Mouse (Mus musculus): Measurements from ENCODE around the gene Gm33543. TPM values are rescaled to one million over a fixed set of nuclear protein-coding genes. Genes with fewer than 3 reads are reported as not detected.

Gm33543 gene
- polyA plus RNA-seq, 1 experiment = not detected

- Histone ChIP-seq H3K36me3 (ENCODE audit: control insufficient read depth, insufficient read depth) (no peaks in the 10 kb centered on the region), H3ac (ENCODE audit: control insufficient read depth, insufficient read length) (no peak overlapping the region), H3K79me2 (ENCODE audit: control insufficient read depth, insufficient read depth) (no peaks in the 10 kb centered on the region), H3K27me3 (ENCODE audit: control insufficient read depth, insufficient read depth, insufficient read length) (no peaks in the 10 kb centered on the region), H3K4me2 (ENCODE audit: low read depth) (no peak overlapping the region), H3K4me3 (no peak overlapping the region)
- TF ChIP-seq CEBPB (IDR thresholded peaks at IDR 0.05; ENCODE audit: insufficient read depth, poor library complexity, severe bottlenecking) = no peak
- TF ChIP-seq USF1 (IDR thresholded peaks at IDR 0.05; ENCODE audit: low read depth) = no peak
- no peak for TF ChIP-seq REST (IDR thresholded peaks at IDR 0.05; ENCODE audit: insufficient read depth, insufficient read length)
- TF ChIP-seq MAX (IDR thresholded peaks at IDR 0.05; ENCODE audit: low read depth) = no peak
- no peak for TF ChIP-seq POLR2A (IDR thresholded peaks at IDR 0.05; ENCODE audit: insufficient read length, low read depth)
- TF ChIP-seq TCF3 (IDR thresholded peaks at IDR 0.05; ENCODE audit: insufficient read length, low read depth) = no peak
- TF ChIP-seq POLR2AphosphoS2 (IDR thresholded peaks at IDR 0.05; ENCODE audit: insufficient read length, low read depth) = no peak
- TF ChIP-seq SRF (IDR thresholded peaks at IDR 0.05; ENCODE audit: control insufficient read depth, insufficient read length, low read depth) = no peak
- TF ChIP-seq MYOD1 (IDR thresholded peaks at IDR 0.05; ENCODE audit: control insufficient read depth in 1 of 3, insufficient read length in 2 of 3, low read depth in 2 of 3) = no peak
Measured at GRCm38 (mm10) chr10:95794706-95795105, 48.0 kb downstream of the Gm33543 start.

GRCm38 (mm10) chr10:95791427-95791804 lies 51.3 kb downstream of the Gm33543 start:
- TF ChIP-seq MAX (IDR thresholded peaks at IDR 0.05; ENCODE audit: low read depth) (no peak), TCF3 (IDR thresholded peaks at IDR 0.05; ENCODE audit: insufficient read length, low read depth) (no peak), POLR2A (IDR thresholded peaks at IDR 0.05; ENCODE audit: insufficient read length, low read depth) (no peak), SRF (IDR thresholded peaks at IDR 0.05; ENCODE audit: control insufficient read depth, insufficient read length, low read depth) (no peak), POLR2AphosphoS2 (IDR thresholded peaks at IDR 0.05; ENCODE audit: insufficient read length, low read depth) (no peak), REST (IDR thresholded peaks at IDR 0.05; ENCODE audit: insufficient read depth, insufficient read length) (no peak), MYOD1 (IDR thresholded peaks at IDR 0.05; ENCODE audit: control insufficient read depth in 1 of 3, insufficient read length in 2 of 3, low read depth in 2 of 3) (no peak), E2F4 (IDR thresholded peaks at IDR 0.05; ENCODE audit: insufficient read depth) (no peak), TCF12 (IDR thresholded peaks at IDR 0.05; ENCODE audit: insufficient read depth, poor library complexity, severe bottlenecking) (no peak), USF1 (IDR thresholded peaks at IDR 0.05; ENCODE audit: low read depth) (no peak), MYOG (IDR thresholded peaks at IDR 0.05; ENCODE audit: control insufficient read depth in 1 of 3, insufficient read depth in 1 of 3, insufficient read length in 2 of 3, low read depth in 2 of 3) (no peak), CEBPB (IDR thresholded peaks at IDR 0.05; ENCODE audit: insufficient read depth, poor library complexity, severe bottlenecking) (no peak)
- Histone ChIP-seq H3K27me3 (ENCODE audit: control insufficient read depth, insufficient read depth, insufficient read length) (no peaks in the 10 kb centered on the region), H3K36me3 (ENCODE audit: control insufficient read depth, insufficient read depth) (no peaks in the 10 kb centered on the region), H3K4me3 (no peak overlapping the region), H3K79me2 (ENCODE audit: control insufficient read depth, insufficient read depth) (no peaks in the 10 kb centered on the region), H3K4me2 (ENCODE audit: low read depth) (no peak overlapping the region), H3ac (ENCODE audit: control insufficient read depth, insufficient read length) (no peak overlapping the region)

GRCm38 (mm10) chr10:95790771-95791426 lies 51.8 kb downstream of the Gm33543 start:
- Histone ChIP-seq H3ac (ENCODE audit: control insufficient read depth, insufficient read length) (no peak overlapping the region), H3K79me2 (ENCODE audit: control insufficient read depth, insufficient read depth) (no peaks in the 10 kb centered on the region), H3K4me2 (ENCODE audit: low read depth) (no peak overlapping the region), H3K27me3 (ENCODE audit: control insufficient read depth, insufficient read depth, insufficient read length) (no peaks in the 10 kb centered on the region), H3K4me3 (no peak overlapping the region), H3K36me3 (ENCODE audit: control insufficient read depth, insufficient read depth) (no peaks in the 10 kb centered on the region)
- TF ChIP-seq MAX (IDR thresholded peaks at IDR 0.05; ENCODE audit: low read depth) (no peak), MYOG (IDR thresholded peaks at IDR 0.05; ENCODE audit: control insufficient read depth in 1 of 3, insufficient read depth in 1 of 3, insufficient read length in 2 of 3, low read depth in 2 of 3) (no peak), TCF3 (IDR thresholded peaks at IDR 0.05; ENCODE audit: insufficient read length, low read depth) (no peak), MYOD1 (IDR thresholded peaks at IDR 0.05; ENCODE audit: control insufficient read depth in 1 of 3, insufficient read length in 2 of 3, low read depth in 2 of 3) (no peak), CEBPB (IDR thresholded peaks at IDR 0.05; ENCODE audit: insufficient read depth, poor library complexity, severe bottlenecking) (no peak), SRF (IDR thresholded peaks at IDR 0.05; ENCODE audit: control insufficient read depth, insufficient read length, low read depth) (no peak), POLR2AphosphoS2 (IDR thresholded peaks at IDR 0.05; ENCODE audit: insufficient read length, low read depth) (no peak), USF1 (IDR thresholded peaks at IDR 0.05; ENCODE audit: low read depth) (no peak), E2F4 (IDR thresholded peaks at IDR 0.05; ENCODE audit: insufficient read depth) (no peak), TCF12 (IDR thresholded peaks at IDR 0.05; ENCODE audit: insufficient read depth, poor library complexity, severe bottlenecking) (no peak), REST (IDR thresholded peaks at IDR 0.05; ENCODE audit: insufficient read depth, insufficient read length) (no peak), POLR2A (IDR thresholded peaks at IDR 0.05; ENCODE audit: insufficient read length, low read depth) (no peak)

GRCm38 (mm10) chr10:95787176-95787575 lies 55.6 kb downstream of the Gm33543 start:
- Histone ChIP-seq H3ac (ENCODE audit: control insufficient read depth, insufficient read length) (no peak overlapping the region), H3K4me2 (ENCODE audit: low read depth) (no peak overlapping the region), H3K36me3 (ENCODE audit: control insufficient read depth, insufficient read depth) (no peaks in the 10 kb centered on the region), H3K4me3 (no peak overlapping the region), H3K27me3 (ENCODE audit: control insufficient read depth, insufficient read depth, insufficient read length) (no peaks in the 10 kb centered on the region), H3K79me2 (ENCODE audit: control insufficient read depth, insufficient read depth) (no peaks in the 10 kb centered on the region)
- no peak for TF ChIP-seq POLR2A (IDR thresholded peaks at IDR 0.05; ENCODE audit: insufficient read length, low read depth)
- no peak for TF ChIP-seq TCF3 (IDR thresholded peaks at IDR 0.05; ENCODE audit: insufficient read length, low read depth)
- TF ChIP-seq CEBPB (IDR thresholded peaks at IDR 0.05; ENCODE audit: insufficient read depth, poor library complexity, severe bottlenecking) = no peak
- no peak for TF ChIP-seq USF1 (IDR thresholded peaks at IDR 0.05; ENCODE audit: low read depth)
- TF ChIP-seq E2F4 (IDR thresholded peaks at IDR 0.05; ENCODE audit: insufficient read depth) = no peak
- no peak for TF ChIP-seq MAX (IDR thresholded peaks at IDR 0.05; ENCODE audit: low read depth)
- TF ChIP-seq MYOD1 (IDR thresholded peaks at IDR 0.05; ENCODE audit: control insufficient read depth in 1 of 3, insufficient read length in 2 of 3, low read depth in 2 of 3) = no peak
- no peak for TF ChIP-seq POLR2AphosphoS2 (IDR thresholded peaks at IDR 0.05; ENCODE audit: insufficient read length, low read depth)
- TF ChIP-seq REST (IDR thresholded peaks at IDR 0.05; ENCODE audit: insufficient read depth, insufficient read length) = no peak
- no peak for TF ChIP-seq MYOG (IDR thresholded peaks at IDR 0.05; ENCODE audit: control insufficient read depth in 1 of 3, insufficient read depth in 1 of 3, insufficient read length in 2 of 3, low read depth in 2 of 3)
- TF ChIP-seq SRF (IDR thresholded peaks at IDR 0.05; ENCODE audit: control insufficient read depth, insufficient read length, low read depth) = no peak
- TF ChIP-seq TCF12 (IDR thresholded peaks at IDR 0.05; ENCODE audit: insufficient read depth, poor library complexity, severe bottlenecking) = no peak

All from myocyte (in vitro differentiated cells).